Mouse (Mus musculus): ENCODE data around the gene Shc1.

DNA sequence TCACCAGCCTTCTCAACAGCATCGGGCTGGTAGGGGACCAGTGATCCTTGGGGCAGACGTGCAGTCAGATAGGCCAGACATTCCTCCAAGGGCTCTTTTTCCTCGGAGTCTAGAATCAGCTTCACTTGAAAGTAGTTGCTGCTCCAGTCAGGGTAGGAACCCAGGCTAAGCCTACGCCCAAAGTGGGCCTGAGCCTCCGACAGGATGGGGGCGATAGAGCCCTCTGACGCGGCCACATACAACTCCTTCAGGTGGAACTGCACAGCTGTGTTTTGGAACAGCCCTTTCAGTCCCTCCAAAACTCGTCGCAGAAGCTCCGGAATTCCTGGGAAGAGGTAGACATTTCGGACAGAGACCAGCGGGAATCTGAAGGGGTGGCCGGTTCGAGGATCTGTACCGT is 9.8 kb upstream of the Shc1 start:
- TF ChIP-seq CTCF (IDR thresholded peaks at IDR 0.05; ENCODE audit: extremely low read depth, insufficient read length, insufficient replicate concordance, low read depth, low read length) (no peak), POLR2A (IDR thresholded peaks at IDR 0.05; ENCODE audit: low read depth, low read length) (no peak)

Measured in small intestine, adult 2 months (tissue).